Mouse (Mus musculus): ENCODE measurements around the gene Snx15.

DNA sequence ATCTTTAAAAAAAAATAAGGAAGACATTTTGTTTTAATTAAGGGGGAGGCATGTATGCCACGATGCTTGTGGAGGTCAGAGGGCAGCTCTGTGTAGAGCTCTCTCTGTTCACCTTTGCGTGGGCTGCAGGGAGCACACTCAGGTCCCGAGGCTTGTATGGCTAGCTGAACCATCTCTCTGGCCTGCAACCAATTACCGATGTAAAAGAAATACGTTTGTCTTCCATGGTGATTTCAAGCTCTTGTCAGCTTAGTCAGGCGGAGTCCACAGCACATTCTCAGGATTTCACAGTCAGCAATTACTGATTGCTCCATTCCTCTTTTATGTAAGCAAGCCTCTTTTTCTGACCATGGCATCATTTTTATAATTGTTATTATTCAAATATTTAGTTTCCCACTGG is 26.9 kb downstream of the Snx15 start:
- TF ChIP-seq CTCF (IDR thresholded peaks at IDR 0.05; ENCODE audit: insufficient read depth, low read depth, low read length) (no peak), POLR2A (IDR thresholded peaks at IDR 0.05; ENCODE audit: insufficient read depth, low read depth, low read length) (no peak)
